Mouse (Mus musculus): Measurements from ENCODE around the gene Hamp.
"Not testable (repeated sequence)": the region's sequence is repeated elsewhere in the genome, so short reads cannot be mapped to it uniquely, and the experiment has no call there.

The Hamp gene

GRCm38 (mm10) chr7:30956357-30956751 is 12.5 kb upstream of the Hamp start:
- no peak for DNase-seq (ENCODE audit: low read depth, low spot score)

DNA sequence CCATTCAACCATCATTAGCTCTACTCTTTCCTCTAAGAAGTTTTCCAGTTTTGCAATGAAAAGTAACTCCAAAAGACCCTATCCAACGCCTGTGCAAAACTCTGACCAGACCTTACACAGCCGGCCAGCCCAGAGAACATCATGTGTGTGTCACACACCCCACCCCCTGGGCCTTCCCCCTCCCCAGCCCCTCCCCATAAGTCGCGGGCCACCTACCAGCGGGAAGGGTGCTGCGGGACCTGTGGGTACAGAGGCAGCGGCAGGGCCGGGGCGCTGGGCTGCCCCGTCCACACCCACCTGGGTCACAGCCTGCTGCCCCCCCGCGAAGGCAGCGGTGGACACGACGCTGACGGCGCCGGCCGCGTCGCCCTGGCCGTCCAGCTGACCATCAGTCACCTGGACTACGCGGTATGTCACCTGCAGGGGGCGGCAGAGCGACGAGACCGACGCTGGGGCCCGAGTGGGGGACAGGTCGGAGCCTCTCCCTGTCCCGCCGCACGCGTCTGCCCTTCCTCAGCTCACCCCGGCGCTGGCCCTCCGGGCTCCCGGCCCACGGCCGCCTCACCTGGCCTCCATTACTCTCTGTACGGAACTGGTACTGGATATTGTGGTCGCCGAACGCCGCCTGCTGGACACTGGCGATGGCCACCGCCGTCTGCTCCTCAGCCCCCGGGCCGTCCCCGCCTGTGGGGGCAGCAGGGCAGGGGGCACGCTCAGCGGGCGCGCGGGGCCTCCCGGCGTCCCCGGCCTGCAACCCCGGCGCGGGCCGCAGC is 11.9 kb upstream of the Hamp start:
- peak; percentile 83 for DNase-seq (ENCODE audit: low read depth, low spot score)

- no peak for DNase-seq (ENCODE audit: low read depth, low spot score)
These were observed 11.2 kb upstream of the Hamp start for GRCm38 (mm10) chr7:30954971-30955520.

- DNase-seq (ENCODE audit: low read depth, low spot score): no peak
These were observed 10.2 kb upstream of the Hamp start for GRCm38 (mm10) chr7:30954036-30954435.

DNA sequence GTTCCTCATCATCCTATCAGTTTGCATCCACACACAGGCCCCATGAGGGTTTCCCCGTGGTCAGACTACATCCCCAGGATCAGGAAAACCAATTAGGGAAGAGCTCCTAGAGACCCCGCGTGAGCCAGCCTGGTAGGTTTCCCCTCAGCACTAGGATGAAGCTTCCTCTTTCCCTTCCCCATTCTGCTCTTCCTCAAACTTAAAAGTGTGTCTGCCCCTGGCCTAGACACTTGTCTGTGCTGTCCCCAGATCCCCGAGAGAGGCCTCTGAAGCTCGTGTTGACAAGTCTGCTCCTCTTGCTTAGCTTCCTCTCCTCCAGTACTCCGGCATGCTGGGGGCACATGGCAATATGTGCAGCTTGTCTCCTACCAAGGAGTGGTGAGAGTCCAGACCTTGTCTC is 9.6 kb upstream of the Hamp start:
- no peak for DNase-seq (ENCODE audit: low read depth, low spot score)

DNA sequence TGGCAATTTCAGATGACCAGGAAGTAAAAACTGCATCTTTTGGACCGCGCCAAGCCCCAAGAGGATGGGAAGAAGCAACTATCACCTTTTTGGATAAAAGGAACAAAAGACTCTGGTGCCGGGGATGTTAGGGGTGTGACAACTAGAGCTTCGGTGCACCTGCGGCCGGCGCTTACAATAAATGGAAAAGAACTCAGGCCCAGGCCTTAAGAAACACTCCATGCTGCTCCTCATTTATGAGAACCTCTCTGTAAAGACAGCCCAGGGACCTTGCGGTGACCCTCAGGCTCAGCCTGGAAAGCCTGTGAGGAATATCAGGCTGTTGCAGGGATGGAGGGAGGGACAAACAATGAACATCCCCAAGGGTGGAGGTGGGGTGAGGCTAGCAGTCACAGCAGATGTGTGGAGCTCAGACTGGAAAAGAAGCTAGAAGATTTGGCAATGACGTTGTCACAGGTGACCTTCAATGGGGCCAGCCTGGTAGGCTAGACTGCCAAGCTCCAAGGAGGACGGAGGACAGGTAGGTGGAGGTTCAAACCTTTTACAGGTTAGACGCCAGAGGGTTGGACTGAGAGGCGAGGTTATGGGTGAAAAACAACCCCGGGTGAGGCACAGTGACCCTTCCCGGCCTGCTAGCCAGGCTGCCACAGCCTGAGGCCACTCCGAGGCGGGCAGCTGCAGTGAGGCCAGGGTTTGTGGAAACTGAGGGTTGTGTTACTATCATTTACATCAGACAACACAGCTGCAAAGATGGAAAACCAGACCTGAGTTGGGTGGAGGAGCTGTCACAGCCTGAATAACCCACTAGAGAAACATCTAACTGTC is 8.8 kb upstream of the Hamp start:
- no peak for DNase-seq (ENCODE audit: low read depth, low spot score)

GRCm38 (mm10) chr7:30949902-30950301 is 6.1 kb upstream of the Hamp start:
- DNase-seq (ENCODE audit: low read depth, low spot score): not testable (repeated sequence)

- DNase-seq (ENCODE audit: low read depth, low spot score): no peak
These were observed 2.0 kb upstream of the Hamp start for GRCm38 (mm10) chr7:30945876-30946275.

DNA sequence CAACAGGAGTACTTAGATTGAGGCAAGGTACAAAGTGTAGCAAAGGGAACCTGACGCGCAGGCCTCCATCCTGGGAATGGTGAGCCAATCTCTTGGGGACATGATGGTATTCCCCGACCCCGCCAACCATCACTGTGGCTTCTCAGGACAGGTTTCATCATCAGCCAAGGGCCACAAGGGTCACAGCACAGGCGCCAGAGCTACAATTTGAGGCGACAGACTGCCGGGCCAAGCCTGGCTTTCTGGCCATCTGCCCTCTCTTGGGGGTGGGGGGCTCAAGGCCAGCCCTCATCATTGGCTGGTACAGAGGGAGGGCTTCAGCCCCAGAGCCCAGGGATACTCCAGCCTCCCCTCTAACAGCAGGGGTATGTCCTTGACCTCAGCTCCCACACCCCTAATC is 1.6 kb upstream of the Hamp start:
- not testable (repeated sequence) for DNase-seq (ENCODE audit: low read depth, low spot score)

GRCm38 (mm10) chr7:30944706-30945105 is 874 bp upstream of the Hamp start:
- not testable (repeated sequence) for DNase-seq (ENCODE audit: low read depth, low spot score)

DNA sequence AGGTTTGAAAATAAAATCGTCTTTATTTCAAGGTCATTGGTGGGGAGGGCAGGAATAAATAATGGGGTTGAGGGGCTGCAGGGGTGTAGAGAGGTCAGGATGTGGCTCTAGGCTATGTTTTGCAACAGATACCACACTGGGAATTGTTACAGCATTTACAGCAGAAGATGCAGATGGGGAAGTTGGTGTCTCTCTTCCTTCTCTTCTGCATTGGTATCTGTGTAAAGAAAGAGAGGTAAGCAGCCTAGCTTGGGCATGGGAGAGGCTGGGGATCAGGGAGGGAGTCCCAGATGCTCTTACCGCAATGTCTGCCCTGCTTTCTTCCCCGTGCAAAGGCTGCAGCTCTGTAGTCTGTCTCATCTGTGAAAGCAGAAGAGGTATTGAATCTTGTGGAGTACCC is 1.5 kb downstream of the Hamp start:
- not testable (repeated sequence) for DNase-seq (ENCODE audit: low read depth, low spot score)

GRCm38 (mm10) chr7:30940070-30940469 is 3.8 kb downstream of the Hamp start:
- DNase-seq (ENCODE audit: low read depth, low spot score): not testable (repeated sequence)

DNA sequence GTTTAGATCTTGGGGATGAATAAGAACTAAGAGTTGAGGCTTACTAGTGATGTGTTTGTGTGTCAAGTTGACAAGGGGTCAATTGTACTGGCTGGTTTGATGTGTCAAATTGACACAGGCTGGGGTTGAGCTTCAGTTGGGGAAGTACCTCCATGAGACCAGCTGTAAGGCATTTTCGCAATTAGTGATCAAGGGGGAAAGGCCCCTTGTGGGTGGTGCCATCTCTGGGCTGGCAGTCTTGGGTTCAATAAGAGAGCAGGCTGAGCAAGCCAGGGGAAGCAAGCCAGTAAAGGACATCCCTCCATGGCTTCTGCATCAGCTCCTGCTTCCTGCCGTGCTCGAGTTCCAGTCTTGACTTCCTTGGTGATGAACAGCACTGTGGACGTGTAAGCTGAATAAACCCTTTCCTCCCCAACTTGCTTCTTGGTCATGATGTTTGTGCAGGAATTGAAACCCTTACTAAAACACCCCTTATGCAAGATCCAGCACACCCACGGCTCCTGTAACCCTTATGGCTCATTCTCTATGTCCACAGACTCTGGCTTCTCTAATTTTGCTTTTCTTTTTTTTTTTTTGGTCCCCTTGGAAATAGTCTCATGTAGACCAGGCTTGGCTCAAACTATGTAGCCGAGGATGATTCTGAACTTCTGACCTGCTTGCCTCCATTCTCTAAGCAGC is 8.3 kb downstream of the Hamp start:
- not testable (repeated sequence) for DNase-seq (ENCODE audit: low read depth, low spot score)

GRCm38 (mm10) chr7:30924581-30924980 is 19.3 kb downstream of the Hamp start, which contains the start of gene Hamp2:
Hamp2 (minus strand) TSS chr7:30924681.
- not testable (repeated sequence) for DNase-seq (ENCODE audit: low read depth, low spot score)

DNA sequence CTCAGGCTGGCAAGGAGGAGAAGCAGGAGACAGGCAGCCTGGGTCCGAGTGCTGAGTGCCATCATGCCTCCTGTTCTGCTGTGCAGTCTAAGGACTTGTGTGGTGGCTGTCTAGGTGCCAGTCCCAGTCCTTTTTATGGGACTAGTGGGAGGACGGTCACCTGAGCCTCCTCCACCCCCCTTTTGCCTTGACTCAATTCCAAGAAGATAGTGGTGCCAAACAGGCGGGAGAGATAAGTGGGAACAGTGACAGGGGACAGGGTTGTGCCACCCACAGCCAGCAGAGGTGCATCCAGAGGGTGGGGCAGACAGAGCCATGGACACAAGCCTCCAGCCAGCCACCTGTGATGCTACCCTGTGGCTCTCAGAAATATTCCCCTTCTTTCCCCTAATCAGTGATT is 19.8 kb downstream of the Hamp start:
- DNase-seq (ENCODE audit: low read depth, low spot score): no peak

GRCm38 (mm10) chr7:30922490-30922889 is 21.3 kb downstream of the Hamp start:
- DNase-seq (ENCODE audit: low read depth, low spot score): not testable (repeated sequence)

- DNase-seq (ENCODE audit: low read depth, low spot score): no peak
These were observed 23.6 kb downstream of the Hamp start for GRCm38 (mm10) chr7:30920217-30920616.

DNA sequence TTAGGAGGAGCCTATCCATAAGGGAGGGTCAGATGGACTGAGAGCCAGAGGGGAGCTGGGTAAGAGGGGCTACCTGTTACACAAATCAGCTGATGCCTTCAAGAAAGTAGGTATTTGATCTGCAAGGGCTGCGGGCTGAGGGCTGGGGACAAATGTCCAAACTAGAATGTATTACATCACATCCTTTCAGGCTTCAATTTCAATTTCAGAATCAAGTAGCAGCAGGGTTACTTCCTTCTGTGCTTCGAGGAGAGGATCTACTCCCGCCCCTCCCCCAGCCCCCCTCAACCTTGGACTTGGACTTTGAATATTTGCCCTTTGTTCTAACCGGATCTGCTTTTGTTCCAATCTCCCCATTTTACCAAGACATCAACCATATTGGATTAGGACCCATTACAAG is 26.6 kb downstream of the Hamp start:
- DNase-seq (ENCODE audit: low read depth, low spot score): no peak

DNA sequence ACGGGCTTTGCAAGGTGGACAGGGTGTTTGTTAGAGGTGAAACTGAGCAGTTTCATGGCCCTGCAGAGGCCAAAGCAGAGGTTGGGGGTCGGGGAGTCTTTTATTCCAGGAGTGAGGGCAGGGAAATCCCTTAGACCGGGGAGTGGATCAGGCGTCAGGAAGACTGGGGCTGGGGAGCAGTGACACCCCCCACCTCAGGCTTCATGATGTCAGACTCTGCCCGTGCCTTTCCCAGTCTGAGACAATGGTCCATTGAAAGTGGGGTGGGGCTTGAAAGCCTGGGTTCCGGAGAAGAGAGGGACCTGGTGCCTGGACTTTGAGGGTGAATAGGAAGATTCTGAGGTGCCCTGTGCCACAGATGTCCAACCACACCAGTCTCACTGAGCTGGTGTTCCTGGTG is 27.1 kb downstream of the Hamp start:
- no peak for DNase-seq (ENCODE audit: low read depth, low spot score)

- DNase-seq (ENCODE audit: low read depth, low spot score): no peak
These were observed 29.1 kb downstream of the Hamp start, which contains the start of gene Mag for GRCm38 (mm10) chr7:30914732-30915131. Mag (minus strand) TSS chr7:30914873.

DNA sequence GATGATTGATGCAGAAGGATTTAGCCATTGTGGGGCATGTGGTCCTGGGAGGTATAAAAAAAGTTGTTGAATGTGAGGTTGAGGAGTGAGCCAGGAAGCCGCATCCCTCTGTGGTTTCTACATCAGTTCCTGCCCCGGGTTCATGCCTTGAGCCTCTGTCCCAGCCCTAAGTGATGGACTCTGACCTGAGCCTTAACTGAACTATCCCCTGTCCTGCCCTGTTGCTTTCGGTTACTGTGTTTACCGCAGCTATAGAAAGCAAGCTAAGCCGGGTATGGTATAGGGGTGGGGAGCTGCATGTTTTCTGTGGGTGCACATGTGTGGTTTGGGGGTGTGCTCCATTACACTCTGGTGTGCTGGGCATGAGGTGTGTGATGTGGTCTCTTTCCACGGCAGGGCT is 34.1 kb downstream of the Hamp start:
- no peak for DNase-seq (ENCODE audit: low read depth, low spot score)

DNA sequence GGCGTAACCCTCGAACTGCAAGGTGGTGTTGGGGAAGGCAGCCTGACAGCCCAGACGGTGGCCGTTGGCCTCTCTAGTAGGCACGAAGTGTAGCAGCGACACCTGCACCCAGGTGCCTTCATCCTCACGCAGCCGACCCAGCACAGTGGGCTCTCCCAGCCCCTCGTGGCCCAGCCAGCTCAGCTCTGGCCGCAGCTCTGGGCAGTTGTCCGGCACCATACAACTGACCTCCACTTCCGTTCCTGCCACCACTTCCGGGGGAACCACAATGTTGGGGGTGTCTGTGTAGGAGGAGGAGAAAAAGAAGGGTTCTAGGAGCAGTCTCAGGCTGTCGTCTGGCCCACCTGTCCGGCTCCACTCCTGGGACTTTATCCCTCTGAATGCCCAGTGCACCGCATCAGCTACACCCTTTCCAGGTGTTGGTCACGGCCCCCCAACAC is 34.8 kb downstream of the Hamp start:
- DNase-seq (ENCODE audit: low read depth, low spot score): no peak
